Mouse (Mus musculus) G1E-ER4 (cell line): ENCODE results near the gene Lcorl. TPM values are rescaled to one million over a fixed set of nuclear protein-coding genes. Genes with fewer than 3 reads are reported as not detected.

Experiments
- GATA1 ChIP-seq: IDR thresholded peaks from one replicate; pipeline ENCODE4 v1.8.0; 2012; ENCODE audit warnings: low read length, inconsistent platforms
- polyA plus RNA-seq: library from polyadenylated mRNA; stranded (reverse); fragments of >175 nt; gene quantifications from 2 replicates; pipeline ENCODE4 v1.2.3, GENCODE M21; 2012

Gene Lcorl
- polyA plus RNA-seq, 1 experiment: 45.3 TPM

- no peak for TF ChIP-seq GATA1
Measured at GRCm38 (mm10) chr5:45790221-45790620, 67.2 kb downstream of the Lcorl start.

DNA sequence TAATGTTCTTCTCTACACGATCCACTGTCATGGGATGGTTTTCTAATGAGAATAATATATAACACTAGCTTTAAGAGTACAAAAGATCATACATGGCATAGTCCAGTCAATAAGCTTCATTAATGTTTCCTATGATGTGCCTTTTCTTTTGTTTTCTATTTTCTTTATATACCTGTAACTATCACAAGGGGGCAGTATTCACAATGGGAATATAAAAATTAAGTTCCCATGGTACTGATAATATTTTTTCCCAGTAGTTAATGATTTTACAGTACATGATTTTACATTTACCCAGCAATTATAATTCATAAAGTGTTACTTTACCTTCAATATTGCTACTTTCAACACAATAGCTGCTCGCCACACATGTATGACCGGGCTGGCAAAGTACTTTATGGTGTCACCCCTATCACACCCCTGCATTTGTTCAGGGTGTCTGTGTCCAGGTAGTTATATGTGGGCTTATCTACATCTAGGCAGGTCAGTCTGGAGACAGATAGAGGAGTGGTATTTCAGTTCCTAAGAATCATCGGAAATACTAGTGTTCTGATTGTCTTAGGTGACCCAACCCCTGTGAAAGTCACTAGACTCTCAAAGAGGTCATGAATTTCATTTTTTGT is 99.8 kb downstream of the Lcorl start:
- TF ChIP-seq GATA1: no peak

DNA sequence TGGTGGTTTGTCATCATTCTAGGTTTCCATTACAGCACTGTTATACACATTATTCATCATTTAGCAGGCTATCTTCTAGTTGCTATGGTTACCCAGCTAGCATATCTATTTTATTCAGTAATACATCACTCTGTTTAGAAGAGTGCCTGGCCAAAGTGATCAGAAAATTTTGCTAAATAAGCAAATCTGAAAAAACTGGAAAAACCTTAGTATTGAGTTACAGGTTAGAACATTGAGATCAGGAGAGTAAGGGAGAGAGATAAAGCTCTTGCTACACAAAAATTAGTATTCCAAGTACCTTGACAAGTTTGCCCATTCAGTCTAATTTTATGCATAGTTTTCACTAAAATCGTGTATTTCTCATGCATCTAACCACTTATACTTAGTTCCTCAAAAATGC is 119.5 kb downstream of the Lcorl start:
- TF ChIP-seq GATA1: no peak

DNA sequence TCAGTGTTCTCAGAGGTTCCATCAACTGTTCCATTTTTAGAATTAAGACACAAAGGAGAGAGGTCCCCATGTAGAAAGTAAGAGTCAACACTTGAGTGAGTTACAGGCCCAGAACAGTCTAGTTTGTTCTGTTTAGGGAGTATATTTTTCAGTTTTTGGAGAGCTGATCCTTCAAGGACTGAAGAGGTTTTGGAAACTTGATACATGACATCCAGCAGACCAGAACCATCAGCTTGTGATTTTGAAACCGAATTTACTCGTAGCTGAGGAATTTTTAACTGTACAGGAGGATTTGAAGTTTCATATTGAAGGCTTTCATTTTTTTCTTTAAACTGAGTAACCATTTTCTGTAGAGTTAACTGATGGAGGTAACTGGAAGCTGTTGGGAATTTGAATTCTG is 123.7 kb downstream of the Lcorl start:
- no peak for TF ChIP-seq GATA1

GRCm38 (mm10) chr5:45718848-45719488 is 138.4 kb downstream of the Lcorl start:
- TF ChIP-seq GATA1: no peak

- no peak for TF ChIP-seq GATA1
Measured at GRCm38 (mm10) chr5:45709653-45710052, 147.8 kb downstream of the Lcorl start.

- no peak for TF ChIP-seq GATA1
Measured at GRCm38 (mm10) chr5:45706811-45707210, 150.6 kb downstream of the Lcorl start.

DNA sequence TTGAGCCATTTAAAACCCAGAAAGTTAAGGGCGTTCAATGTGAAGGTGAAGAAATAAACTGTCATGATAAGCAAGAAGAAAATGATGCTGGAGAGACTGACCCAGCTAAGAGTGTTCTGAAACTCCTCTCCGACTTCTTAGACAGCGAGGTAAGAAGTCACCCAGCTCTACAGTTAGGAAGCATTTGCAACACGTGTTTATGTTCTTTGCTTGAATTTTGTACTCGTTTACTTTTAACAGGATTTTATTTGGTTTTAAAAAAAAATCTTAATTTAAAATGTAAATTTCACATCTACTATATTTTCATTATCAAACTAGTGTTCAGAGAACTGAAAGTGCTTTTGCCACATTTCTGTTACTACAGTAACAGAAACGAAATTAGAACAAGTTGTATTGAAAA is 165.7 kb downstream of the Lcorl start:
- no peak for TF ChIP-seq GATA1

DNA sequence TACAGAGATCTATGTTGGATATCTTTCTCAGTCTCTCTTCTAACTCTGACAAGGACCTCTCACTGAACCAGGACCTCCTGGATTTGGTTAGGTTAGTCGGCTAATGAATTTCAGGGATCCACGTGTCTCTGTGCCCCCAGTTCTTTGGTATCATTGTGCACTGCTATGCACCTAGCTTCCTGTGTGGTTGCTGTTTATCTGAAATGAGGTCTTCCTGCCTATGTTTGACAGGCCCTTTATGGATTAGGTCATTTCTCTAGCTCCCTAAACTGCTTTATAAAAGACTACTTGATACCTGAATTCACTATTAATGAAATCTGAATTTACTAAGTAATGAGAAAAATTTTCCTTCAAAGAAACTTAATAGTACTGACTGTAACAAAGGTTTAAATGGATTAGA is 166.6 kb downstream of the Lcorl start:
- no peak for TF ChIP-seq GATA1

- TF ChIP-seq GATA1: no peak
Measured at GRCm38 (mm10) chr5:45689152-45689551, 168.3 kb downstream of the Lcorl start.

DNA sequence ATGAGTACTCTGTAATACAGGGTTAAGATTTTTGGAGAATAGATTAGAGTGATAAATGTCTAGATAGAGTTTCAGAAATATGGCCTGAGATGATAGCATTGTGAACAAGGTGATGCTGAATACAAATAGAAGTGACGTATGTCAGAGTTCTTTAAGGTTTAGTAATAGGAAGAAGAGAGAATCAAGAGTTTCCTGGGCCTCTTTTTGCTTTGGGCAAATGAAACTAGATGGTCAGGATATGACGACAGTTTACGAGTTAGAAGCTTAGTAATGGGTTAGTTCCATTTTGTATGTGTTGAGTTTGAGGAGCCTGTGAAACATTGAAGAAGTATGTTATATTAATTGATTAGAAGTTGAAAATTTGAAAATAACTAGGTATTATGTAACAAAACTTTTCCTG is 171.2 kb downstream of the Lcorl start:
- TF ChIP-seq GATA1: no peak

DNA sequence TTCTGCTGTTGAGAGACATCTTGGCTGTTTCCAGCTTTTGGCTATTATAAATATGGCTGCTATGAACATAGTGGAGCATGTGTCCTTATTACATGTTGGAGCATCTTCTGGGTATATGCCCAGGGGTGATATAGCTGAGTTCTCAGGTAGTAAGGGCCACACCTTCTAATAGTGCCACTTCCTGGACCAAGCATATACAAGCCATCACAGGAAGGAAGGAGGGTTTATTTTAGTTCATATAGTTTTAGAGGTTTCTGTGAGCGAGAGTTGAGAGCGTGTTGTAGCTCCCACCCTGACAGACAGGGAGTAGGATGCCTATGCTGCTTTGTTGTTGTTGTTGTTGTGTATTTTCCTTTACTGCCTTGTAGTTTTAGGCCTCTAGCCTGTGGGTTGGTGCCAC is 172.2 kb downstream of the Lcorl start:
- no peak for TF ChIP-seq GATA1

- no peak for TF ChIP-seq GATA1
Measured at GRCm38 (mm10) chr5:45683388-45683787, 174.0 kb downstream of the Lcorl start.

GRCm38 (mm10) chr5:45679955-45680354 is 177.5 kb downstream of the Lcorl start:
- TF ChIP-seq GATA1: no peak

DNA sequence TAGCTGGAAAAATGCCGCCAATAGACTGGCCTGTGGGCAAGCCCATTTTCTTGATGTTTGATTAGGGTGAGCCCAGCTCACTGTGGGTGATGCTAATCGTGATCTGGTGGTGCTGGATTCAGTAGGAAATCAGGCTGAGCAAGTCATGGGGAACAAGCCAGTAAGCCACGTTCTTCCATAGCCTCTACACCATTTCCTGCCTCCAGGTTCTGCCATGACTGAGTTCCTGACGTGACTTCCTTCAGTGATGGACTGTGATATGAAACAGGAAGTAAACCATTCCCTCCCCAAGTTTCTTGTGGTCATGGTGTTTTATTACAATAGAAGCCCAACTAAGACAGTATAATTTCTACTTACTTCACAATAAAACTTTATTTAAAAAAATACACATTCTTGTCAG is 179.8 kb downstream of the Lcorl start:
- TF ChIP-seq GATA1: no peak

- no peak for TF ChIP-seq GATA1
Measured at GRCm38 (mm10) chr5:45675032-45675431, 182.4 kb downstream of the Lcorl start.

- TF ChIP-seq GATA1: no peak
Measured at GRCm38 (mm10) chr5:45670894-45671494, 186.4 kb downstream of the Lcorl start.
